Mouse (Mus musculus): Measurements from ENCODE around the gene Pmel.

GRCm38 (mm10) chr10:128665806-128666205, 38.2 kb upstream of the Pmel start:
- no peak for TF ChIP-seq EP300 (IDR thresholded peaks at IDR 0.05; ENCODE audit: low read depth)
- TF ChIP-seq CTCF (IDR thresholded peaks at IDR 0.05; ENCODE audit: low read depth): no peak
